Mouse (Mus musculus): ENCODE measurements around the gene Nup133. TPM values are rescaled to one million over a fixed set of nuclear protein-coding genes. Genes with fewer than 3 reads are reported as not detected.
A peak's percentile ranks its signal among the peaks of the same experiment; 100 is the strongest.

The Nup133 gene
- total and polyA plus RNA-seq, 3 experiments: 49.6 to 58.1 (median 58.0) TPM

- H3K4me1 ChIP-seq (ENCODE audit: control insufficient read depth in 1 of 2, insufficient read depth in 2 of 2, low read length in 2 of 2): peaks cover 6 to 17% of the 10 kb centered on the region in 2 experiments; a peak in 3 of 4 replicates
- H3K36me3 ChIP-seq (ENCODE audit: control insufficient read depth in 1 of 2, insufficient read depth in 2 of 2, low read length in 2 of 2): no peaks in the 10 kb centered on the region; a peak in 1 of 4 replicates
- no peak overlapping the region for H3K9ac ChIP-seq (ENCODE audit: control insufficient read depth, low read depth, low read length, poor library complexity, severe bottlenecking)
- no peaks in the 10 kb centered on the region for H3K9me3 ChIP-seq (replicated peaks; ENCODE audit: insufficient read depth, low read length)
- no peak overlapping the region for H3K27ac ChIP-seq (ENCODE audit: control insufficient read depth, low read depth, low read length)
- peak; percentile 56 for DNase-seq (ENCODE audit: low read depth, low spot score)
- no peaks in the 10 kb centered on the region for H3K79me2 ChIP-seq (ENCODE audit: control insufficient read depth, insufficient read depth, low read length, poor library complexity)
- TF ChIP-seq MEF2A (IDR thresholded peaks at IDR 0.05; ENCODE audit: extremely low read depth, insufficient replicate concordance, low read depth, low read length, poor library complexity, severe bottlenecking) (no peak), UBTF (IDR thresholded peaks at IDR 0.05; ENCODE audit: borderline replicate concordance, insufficient read depth, low read depth, low read length) (no peak), POLR2AphosphoS5 (IDR thresholded peaks at IDR 0.05; ENCODE audit: borderline replicate concordance, low read depth, low read length) (no peak), CHD1 (IDR thresholded peaks at IDR 0.05; ENCODE audit: low read depth, low read length) (no peak), BHLHE40 (IDR thresholded peaks at IDR 0.05; ENCODE audit: borderline replicate concordance, low read depth, low read length) (no peak), RCOR1 (IDR thresholded peaks at IDR 0.05; ENCODE audit: low read depth, low read length) (no peak), ETS1 (IDR thresholded peaks at IDR 0.05; ENCODE audit: low read depth, low read length) (no peak), CHD2 (IDR thresholded peaks at IDR 0.05; ENCODE audit: low read length) (no peak), POLR2A (IDR thresholded peaks at IDR 0.05; ENCODE audit: control insufficient read depth in 1 of 2, insufficient read depth in 1 of 2, low read depth in 1 of 2, low read length in 2 of 2, poor library complexity in 1 of 2) (no peak), MXI1 (IDR thresholded peaks at IDR 0.05; ENCODE audit: low read depth, low read length) (no peak), TCF12 (IDR thresholded peaks at IDR 0.05; ENCODE audit: low read depth, low read length) (no peak), MYC (IDR thresholded peaks at IDR 0.05; ENCODE audit: low read depth, low read length) (no peak), ZKSCAN1 (IDR thresholded peaks at IDR 0.05; ENCODE audit: low read depth, low read length) (no peak), SIN3A (IDR thresholded peaks at IDR 0.05; ENCODE audit: low read length) (no peak), ZNF384 (IDR thresholded peaks at IDR 0.05; ENCODE audit: low read depth, low read length) (no peak)
- no peaks in the 10 kb centered on the region for H3K27me3 ChIP-seq (ENCODE audit: control insufficient read depth in 1 of 2, insufficient read depth in 2 of 2, low read length in 2 of 2)
- no peak overlapping the region for H3K4me3 ChIP-seq (ENCODE audit: control insufficient read depth in 1 of 2, insufficient read depth in 1 of 2, low read depth in 2 of 2, low read length in 2 of 2)
Observed at GRCm38 (mm10) chr8:123866971-123867370, 82.1 kb downstream of the Nup133 start.

GRCm38 (mm10) chr8:123865786-123866185, 83.3 kb downstream of the Nup133 start:
- TF ChIP-seq MEF2A (IDR thresholded peaks at IDR 0.05; ENCODE audit: extremely low read depth, insufficient replicate concordance, low read depth, low read length, poor library complexity, severe bottlenecking): no peak
- TF ChIP-seq TBP (IDR thresholded peaks at IDR 0.05; ENCODE audit: low read depth, low read length): no peak
- TF ChIP-seq POLR2AphosphoS5 (IDR thresholded peaks at IDR 0.05; ENCODE audit: borderline replicate concordance, low read depth, low read length): no peak
- TF ChIP-seq CHD2 (IDR thresholded peaks at IDR 0.05; ENCODE audit: low read length): no peak
- no peak for TF ChIP-seq ZKSCAN1 (IDR thresholded peaks at IDR 0.05; ENCODE audit: low read depth, low read length)
- TF ChIP-seq ZNF384 (IDR thresholded peaks at IDR 0.05; ENCODE audit: low read depth, low read length): no peak
- no peaks in the 10 kb centered on the region for H3K79me2 ChIP-seq (ENCODE audit: control insufficient read depth, insufficient read depth, low read length, poor library complexity)
- H3K27me3 ChIP-seq (ENCODE audit: control insufficient read depth in 1 of 2, insufficient read depth in 2 of 2, low read length in 2 of 2): no peaks in the 10 kb centered on the region
- peaks cover 6 to 17% of the 10 kb centered on the region in 2 experiments; a peak in 3 of 4 replicates for H3K4me1 ChIP-seq (ENCODE audit: control insufficient read depth in 1 of 2, insufficient read depth in 2 of 2, low read length in 2 of 2)
- H3K27ac ChIP-seq (ENCODE audit: control insufficient read depth, low read depth, low read length): no peak overlapping the region
- DNase-seq (ENCODE audit: low read depth, low spot score): no peak
- no peaks in the 10 kb centered on the region; a peak in 1 of 4 replicates for H3K36me3 ChIP-seq (ENCODE audit: control insufficient read depth in 1 of 2, insufficient read depth in 2 of 2, low read length in 2 of 2)
- no peak overlapping the region for H3K9ac ChIP-seq (ENCODE audit: control insufficient read depth, low read depth, low read length, poor library complexity, severe bottlenecking)
- H3K4me3 ChIP-seq (ENCODE audit: control insufficient read depth in 1 of 2, insufficient read depth in 1 of 2, low read depth in 2 of 2, low read length in 2 of 2): no peak overlapping the region
- H3K9me3 ChIP-seq (replicated peaks; ENCODE audit: insufficient read depth, low read length): no peaks in the 10 kb centered on the region
